Mouse (Mus musculus) liver, postnatal 0 days (tissue): ENCODE measurements at regions not wholly inside any gene's neighbourhood (a gene's known extent, or its start where the extent isn't known, plus 50 kb on each side); places are given as distances from the start of the nearest gene placed in this dataset.

Experiments used
- ATAC-seq: fragments of 200-750 bp; cut with Nextera tagmentation; 2 replicates; pipeline ENCODE4 v1.8.0; 2017; ENCODE audit warnings: mild to moderate bottlenecking, moderate library complexity
- DNase-seq: peaks from one replicate; pipeline ENCODE4 v3.0.0-alpha.2; 2016
- H3K27ac ChIP-seq: fragments of 300-500 bp; sonication (generic); 2 replicates; pipeline ENCODE4 v1.5.1; 2014; ENCODE audit warnings: antibody characterized with exemption, moderate library complexity, mild to moderate bottlenecking, low read depth
- H3K27me3 ChIP-seq: fragments of 300-500 bp; sonication (generic); 2 replicates; pipeline ENCODE4 v1.6.1; 2014; ENCODE audit warnings: low read length, control low read depth, mixed read lengths; ENCODE audit not compliant: insufficient read depth
- H3K36me3 ChIP-seq: fragments of 300-500 bp; sonication (generic); replicated peaks from 2 replicates; pipeline ENCODE4 v1.6.1; 2014; ENCODE audit warnings: mild to moderate bottlenecking, control low read depth, low read length, moderate library complexity, mixed read lengths; ENCODE audit not compliant: insufficient read depth
- H3K4me1 ChIP-seq: fragments of 300-500 bp; sonication (generic); 2 replicates; pipeline ENCODE4 v1.6.1; 2014; ENCODE audit warnings: antibody characterized with exemption, mild to moderate bottlenecking, control low read depth; ENCODE audit not compliant: insufficient read depth
- H3K4me2 ChIP-seq: fragments of 300-500 bp; sonication (generic); 2 replicates; pipeline ENCODE4 v1.6.1; 2014; ENCODE audit warnings: low read depth, mild to moderate bottlenecking, low read length, moderate library complexity, mixed read lengths
- H3K4me3 ChIP-seq: fragments of 300-500 bp; sonication (generic); 2 replicates; pipeline ENCODE4 v1.5.1; 2014; ENCODE audit warnings: low read depth, low read length
- H3K9ac ChIP-seq: fragments of 300-500 bp; sonication (generic); replicated peaks from 2 replicates; pipeline ENCODE4 v1.6.1; 2014; ENCODE audit warnings: mild to moderate bottlenecking, moderate library complexity
- H3K9me3 ChIP-seq: fragments of 300-500 bp; sonication (generic); 2 replicates; pipeline ENCODE4 v1.6.1; 2016; ENCODE audit warnings: mild to moderate bottlenecking, control low read depth, low read length, mixed read lengths
- CTCF ChIP-seq: sonication (generic); IDR thresholded peaks from 2 replicates; pipeline ENCODE4 v1.5.1; 2016; ENCODE audit warnings: antibody characterized with exemption, low read depth
- EP300 ChIP-seq: IDR thresholded peaks from 2 replicates; pipeline ENCODE4 v1.6.1; 2016; ENCODE audit warnings: antibody characterized with exemption, low read depth, mild to moderate bottlenecking
- WGBS: fragments of 180-500 bp; shearing (Covaris S2); extraction: QIAGEN DNeasy Blood & Tissue Kit; methylation state at CpG from one replicate; pipeline ENCODE4 v1.1.7; 2014; ENCODE audit not compliant: insufficient replicate concordance; 5-methylcytosine and 5-hydroxymethylcytosine counted together

GRCm38 (mm10) chr1:7950025-7950424 lies 3142.3 kb downstream of the Gm37988 start:
- no peak overlapping the region for H3K9ac ChIP-seq
- DNase-seq (no peak), ATAC-seq (no peak)
- H3K27me3 ChIP-seq: no peaks in the 10 kb centered on the region
- TF ChIP-seq CTCF (no peak), EP300 (no peak)
- H3K27ac ChIP-seq: no peak overlapping the region
- H3K4me1 ChIP-seq: no peaks in the 10 kb centered on the region
- no peak overlapping the region for H3K4me3 ChIP-seq
- H3K4me2 ChIP-seq: no peak overlapping the region
- no peaks in the 10 kb centered on the region for H3K36me3 ChIP-seq
- H3K9me3 ChIP-seq: no peaks in the 10 kb centered on the region
- 87% methylated on average over 10 of the region's 10 CpGs for WGBS

- no peaks in the 10 kb centered on the region for H3K9me3 ChIP-seq
- H3K36me3 ChIP-seq: no peaks in the 10 kb centered on the region
- no peak overlapping the region for H3K4me2 ChIP-seq
- H3K9ac ChIP-seq: no peak overlapping the region
- DNase-seq (peak; percentile 6), ATAC-seq (no peak)
- no peaks in the 10 kb centered on the region for H3K27me3 ChIP-seq
- no peaks in the 10 kb centered on the region for H3K4me1 ChIP-seq
- 72% methylated on average over 5 of the region's 5 CpGs for WGBS
- TF ChIP-seq CTCF: no peak
- no peak for TF ChIP-seq EP300
- no peak overlapping the region for H3K27ac ChIP-seq
- H3K4me3 ChIP-seq: no peak overlapping the region
Measured at GRCm38 (mm10) chr1:7956159-7956558, 3148.5 kb downstream of the Gm37988 start.
